Mouse (Mus musculus) brain, embryonic 14.5 days (tissue): ENCODE measurements at regions not wholly inside any gene's neighbourhood (a gene's known extent, or its start where the extent isn't known, plus 50 kb on each side); places are given as distances from the start of the nearest gene placed in this dataset.

ENCODE experiments used
- CTCF ChIP-seq: fragments of 200-500 bp; IDR thresholded peaks from 2 replicates; pipeline ENCODE4 v1.5.1; 2012; ENCODE audit warnings: inconsistent platforms, mild to moderate bottlenecking, moderate library complexity, borderline replicate concordance; ENCODE audit not compliant: insufficient read depth, insufficient read length; ENCODE audit errors: extremely low read depth
- POLR2A ChIP-seq: fragments of 200-500 bp; IDR thresholded peaks from 2 replicates; pipeline ENCODE4 v1.6.1; 2012; ENCODE audit warnings: mild to moderate bottlenecking, inconsistent platforms, borderline replicate concordance; ENCODE audit not compliant: poor library complexity, insufficient read depth, insufficient read length, severe bottlenecking; ENCODE audit errors: extremely low read depth

- TF ChIP-seq CTCF (no peak), POLR2A (no peak)
Measured at GRCm38 (mm10) chr9:47134479-47134878, 135.9 kb downstream of the Gm4791 start.
